Comparison of ENCODE assay signal across 27 mouse cellular contexts in the genomic region with DNA sequence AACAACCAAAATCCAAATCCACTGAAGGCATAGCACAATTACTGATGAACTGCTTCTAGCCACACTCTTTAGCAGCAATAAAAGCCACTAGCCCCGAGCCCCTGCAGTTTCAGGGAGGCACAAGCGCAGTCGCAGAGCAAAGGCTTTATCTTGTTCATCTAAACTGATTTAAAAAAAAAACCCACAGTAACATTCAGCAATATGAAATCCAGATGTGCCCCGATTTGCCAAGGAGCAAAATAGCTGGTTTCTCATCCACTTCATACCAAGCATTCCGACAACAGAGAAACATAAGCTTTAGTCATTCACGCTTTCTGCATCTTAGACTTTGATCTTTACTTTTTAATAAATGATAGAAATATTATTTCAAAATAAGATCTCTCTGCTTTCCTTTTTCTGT.
DNase-seq lines count a peak whose midpoint lies in the region; ATAC-seq lines count a peak whose summit lies in the region.
"Had no signal": no experiment of that assay in that cellular context is flagged by ENCODE, and none has a peak within 500 bp of the region (broad histone marks: within the 10 kb centered on the region; RNA-seq: fewer than 3 reads in every experiment).

No protein-coding gene starts in this region.

- no peak overlapping the region for H3K9ac ChIP-seq in embryonic facial prominence, embryonic 15.5 days
- no peak overlapping the region for H3K9ac ChIP-seq in limb, embryonic 13.5 days
- H3K9ac ChIP-seq: forebrain, embryonic 12.5 days; heart, embryonic 12.5 days; kidney, embryonic 15.5 days; liver, embryonic 13.5 days; midbrain, embryonic 13.5 days had no signal

- peak; percentile 69 for DNase-seq in 3T3-L1 (ENCODE audit: low read depth, low spot score)
- DNase-seq in embryo, embryonic 11 days, result peak; percentile 73
- DNase-seq in kidney, adult 11 months, result no peak
- no peak for DNase-seq in left cerebral cortex, postnatal 4 days
- no peak for DNase-seq in right cerebral cortex, adult 2 months (ENCODE audit: low spot score in 2 of 2)
- DNase-seq: adrenal gland, adult 8-10 months; B cell, adult 2 months; cerebellum, adult 18-20 months; cerebellum, postnatal 25 days; heart, postnatal 10 days; kidney, postnatal 36 days; liver, embryonic 13.5 days; lung, adult 2 months; lung, postnatal 14 days; right cerebral cortex, postnatal 14 days had no signal

- 11% methylated on average over 6 of the region's 6 CpGs for WGBS in embryonic facial prominence, embryonic 15.5 days
- 14% methylated on average over 6 of the region's 6 CpGs for WGBS in limb, embryonic 13.5 days

- H3K27me3 ChIP-seq in embryonic facial prominence, embryonic 15.5 days, result no peaks in the 10 kb centered on the region
- H3K27me3 ChIP-seq in limb, embryonic 13.5 days, result no peaks in the 10 kb centered on the region
- H3K27me3 ChIP-seq: CH12.LX; forebrain, embryonic 12.5 days; heart, embryonic 12.5 days; kidney, embryonic 15.5 days; liver, embryonic 13.5 days; midbrain, embryonic 13.5 days had no signal

- no peak overlapping the region for H3K4me3 ChIP-seq in embryonic facial prominence, embryonic 15.5 days (replicated peaks)
- no peak overlapping the region for H3K4me3 ChIP-seq in limb, embryonic 13.5 days
- H3K4me3 ChIP-seq: forebrain, embryonic 12.5 days; heart, embryonic 12.5 days; hindbrain, embryonic 10.5 days; kidney, embryonic 15.5 days; liver, embryonic 13.5 days; midbrain, embryonic 13.5 days had no signal

- H3K36me3 ChIP-seq in embryonic facial prominence, embryonic 15.5 days, result peaks cover 19% of the 10 kb centered on the region
- peaks cover 8% of the 10 kb centered on the region for H3K36me3 ChIP-seq in limb, embryonic 13.5 days
- H3K36me3 ChIP-seq: G1E; liver, embryonic 13.5 days had no signal

- no peaks in the 10 kb centered on the region for H3K9me3 ChIP-seq in embryonic facial prominence, embryonic 15.5 days (replicated peaks)
- no peaks in the 10 kb centered on the region for H3K9me3 ChIP-seq in limb, embryonic 13.5 days
- H3K9me3 ChIP-seq: forebrain, embryonic 12.5 days; G1E; heart, embryonic 12.5 days; hindbrain, embryonic 10.5 days; kidney, embryonic 15.5 days; liver, embryonic 13.5 days; midbrain, embryonic 13.5 days had no signal

- peak overlapping the region; percentile 69 for H3K27ac ChIP-seq in embryonic facial prominence, embryonic 15.5 days (replicated peaks)
- peak overlapping the region; percentile 44; the same call in 1 of the 2 replicates for H3K27ac ChIP-seq in limb, embryonic 13.5 days
- H3K27ac ChIP-seq: hindbrain, embryonic 10.5 days; kidney, embryonic 15.5 days; liver, embryonic 13.5 days; midbrain, embryonic 13.5 days had no signal

- intact Hi-C loops in left cerebral cortex, postnatal 4 days (cut with DNase I), result no loop called here

- peaks cover 34% of the 10 kb centered on the region for H3K4me1 ChIP-seq in embryonic facial prominence, embryonic 15.5 days
- peaks cover 18% of the 10 kb centered on the region for H3K4me1 ChIP-seq in limb, embryonic 13.5 days
- H3K4me1 ChIP-seq: forebrain, embryonic 12.5 days; heart, embryonic 12.5 days; kidney, embryonic 15.5 days; liver, embryonic 13.5 days; midbrain, embryonic 13.5 days had no signal

- H3K4me2 ChIP-seq in embryonic facial prominence, embryonic 15.5 days (replicated peaks), result 0 out of 2 replicates have a peak overlapping the region, but pooled peaks have one; percentile 15
- 0 out of 2 replicates have a peak overlapping the region, but pooled peaks have one; percentile 9 for H3K4me2 ChIP-seq in limb, embryonic 13.5 days (replicated peaks)
- H3K4me2 ChIP-seq: forebrain, embryonic 12.5 days; heart, embryonic 12.5 days; kidney, embryonic 15.5 days; liver, embryonic 13.5 days; midbrain, embryonic 13.5 days had no signal

- no peak for ATAC-seq in embryonic facial prominence, embryonic 15.5 days (ENCODE audit: insufficient number of reproducible peaks, low FRiP score, low TSS enrichment, low read depth)
- ATAC-seq in limb, embryonic 13.5 days (ENCODE audit: low FRiP score, low read depth), result no peak
- ATAC-seq: activated CD4-positive, CD25-positive, alpha-beta regulatory T cell, adult 4 months; hindbrain, embryonic 16.5 days; intestine, embryonic 16.5 days; midbrain, embryonic 13.5 days had no signal

Comparison
In these comparisons a context has a peak if more than half of its experiments do, and no peak if none do; other contexts are left out.
1. DNase-seq: peak in 3T3-L1 (single experiment) and embryo, embryonic 11 days (single experiment); none in kidney, adult 11 months (single experiment), left cerebral cortex, postnatal 4 days (single experiment) and right cerebral cortex, adult 2 months (0 of 2).